Mouse (Mus musculus) limb, embryonic 13.5 days (tissue): ENCODE measurements around the gene Cd40. TPM values are rescaled to one million over a fixed set of nuclear protein-coding genes. Genes with fewer than 3 reads are reported as not detected.

ENCODE experiments used
- ATAC-seq: fragments of 200-750 bp; cut with Nextera tagmentation; 2 replicates; pipeline ENCODE4 v1.8.0; 2017; ENCODE audit warnings: low read depth, moderate number of reproducible peaks, moderate TSS enrichment; ENCODE audit not compliant: low FRiP score
- H3K27ac ChIP-seq: fragments of 300-500 bp; sonication (generic); 2 replicates; pipeline ENCODE4 v1.5.1; 2015; ENCODE audit warnings: inconsistent platforms, mild to moderate bottlenecking, moderate library complexity
- H3K27me3 ChIP-seq: fragments of 300-500 bp; sonication (generic); 2 replicates; pipeline ENCODE4 v1.6.1; 2015; ENCODE audit warnings: mild to moderate bottlenecking, inconsistent platforms
- H3K36me3 ChIP-seq: fragments of 300-500 bp; sonication (generic); 2 replicates; pipeline ENCODE4 v1.6.1; 2015; ENCODE audit warnings: inconsistent platforms, mild to moderate bottlenecking, moderate library complexity
- H3K4me1 ChIP-seq: fragments of 300-500 bp; sonication (generic); 2 replicates; pipeline ENCODE4 v1.6.1; 2015; ENCODE audit warnings: inconsistent platforms
- H3K4me2 ChIP-seq: fragments of 300-500 bp; sonication (generic); replicated peaks from 2 replicates; pipeline ENCODE4 v1.6.1; 2015; ENCODE audit warnings: inconsistent platforms, mild to moderate bottlenecking, moderate library complexity
- H3K4me3 ChIP-seq: fragments of 300-500 bp; sonication (generic); 2 replicates; pipeline ENCODE4 v1.5.1; 2015; ENCODE audit warnings: moderate library complexity, mild to moderate bottlenecking, inconsistent platforms
- H3K9ac ChIP-seq: fragments of 300-500 bp; sonication (generic); 2 replicates; pipeline ENCODE4 v1.6.1; 2015; ENCODE audit warnings: mild to moderate bottlenecking, inconsistent platforms
- H3K9me3 ChIP-seq: fragments of 300-500 bp; sonication (generic); 2 replicates; pipeline ENCODE4 v1.6.1; 2016; ENCODE audit warnings: inconsistent platforms
- WGBS: fragments of 180-500 bp; shearing (Covaris S2); methylation state at CpG from one replicate; pipeline ENCODE4 v1.1.7; 2015; 5-methylcytosine and 5-hydroxymethylcytosine counted together
- polyA plus RNA-seq: library from polyadenylated mRNA; unstranded; fragments of >200 nt; fragmentation: Nextera tagmentation; extraction: Ambion mirVana; gene quantifications from 2 replicates; pipeline ENCODE4 v1.2.1, GENCODE M21; 2015

Cd40 gene
- polyA plus RNA-seq, 1 experiment from 2014 or later = 7.5 TPM

- Histone ChIP-seq H3K27ac (no peak overlapping the region), H3K27me3 (peaks cover 22% of the 10 kb centered on the region), H3K4me3 (no peak overlapping the region), H3K9me3 (no peaks in the 10 kb centered on the region), H3K36me3 (no peaks in the 10 kb centered on the region), H3K4me2 (no peak overlapping the region), H3K4me1 (0 out of 2 replicates have a peak, but pooled peaks cover 4% of the 10 kb centered on the region), H3K9ac (no peak overlapping the region)
- WGBS = 79% methylated on average over 4 of the region's 4 CpGs
- ATAC-seq = no peak
Observed at GRCm38 (mm10) chr2:165086634-165087033, 31.2 kb downstream of the Cd40 start.

- peaks cover 11% of the 10 kb centered on the region for H3K4me1 ChIP-seq
- H3K9me3 ChIP-seq = no peaks in the 10 kb centered on the region
Observed at GRCm38 (mm10) chr2:165089470-165089869, 34.0 kb downstream of the Cd40 start.

GRCm38 (mm10) chr2:165090650-165091049 lies 35.2 kb downstream of the Cd40 start, which contains the start of gene 1700025C18Rik:
Gene 1700025C18Rik, minus strand, starts transcription at chr2:165090750.
- no peak within 1 kb of the TSS for H3K4me2 ChIP-seq
- peaks cover 44% of the 10 kb centered on the region for H3K27me3 ChIP-seq
- no peak within 1 kb of the TSS for H3K9ac ChIP-seq
- WGBS = 70% methylated on average over 2 of the region's 2 CpGs
- no peak for ATAC-seq
- no peaks in the 10 kb centered on the region for H3K9me3 ChIP-seq
- no peak within 1 kb of the TSS for H3K4me3 ChIP-seq
- peaks cover 17% of the 10 kb centered on the region for H3K4me1 ChIP-seq
- no peak within 1 kb of the TSS; the same call in 1 of the 2 replicates for H3K27ac ChIP-seq
- no peaks in the 10 kb centered on the region for H3K36me3 ChIP-seq

More at GRCm38 (mm10) chr2:165089470-165089869, 34.0 kb downstream of the Cd40 start:
- Histone ChIP-seq H3K4me2 (no peak overlapping the region), H3K36me3 (no peaks in the 10 kb centered on the region), H3K27me3 (peaks cover 36% of the 10 kb centered on the region), H3K27ac (no peak overlapping the region; the same call in 1 of the 2 replicates), H3K9ac (no peak overlapping the region), H3K4me3 (no peak overlapping the region)
- 20% methylated on average over 14 of the region's 14 CpGs for WGBS
- ATAC-seq = no peak

GRCm38 (mm10) chr2:165091433-165091965 lies 36.1 kb downstream of the Cd40 start:
- Histone ChIP-seq H3K9ac (no peak overlapping the region), H3K36me3 (no peaks in the 10 kb centered on the region), H3K4me3 (no peak overlapping the region), H3K27ac (no peak overlapping the region), H3K9me3 (no peaks in the 10 kb centered on the region), H3K4me2 (no peak overlapping the region), H3K4me1 (peaks cover 21% of the 10 kb centered on the region), H3K27me3 (peaks cover 46% of the 10 kb centered on the region)
- no peak for ATAC-seq
- 75% methylated on average over 8 of the region's 8 CpGs for WGBS

GRCm38 (mm10) chr2:165092393-165092792 lies 37.0 kb downstream of the Cd40 start:
- H3K36me3 ChIP-seq = no peaks in the 10 kb centered on the region
- no peak overlapping the region for H3K4me3 ChIP-seq
- WGBS = 34% methylated on average over 7 of the region's 7 CpGs
- H3K9ac ChIP-seq = no peak overlapping the region
- no peaks in the 10 kb centered on the region for H3K9me3 ChIP-seq
- H3K27ac ChIP-seq = no peak overlapping the region
- peaks cover 25% of the 10 kb centered on the region for H3K4me1 ChIP-seq
- H3K27me3 ChIP-seq = peaks cover 51% of the 10 kb centered on the region
- no peak overlapping the region for H3K4me2 ChIP-seq
- no peak for ATAC-seq

GRCm38 (mm10) chr2:165096367-165096766 lies 40.9 kb downstream of the Cd40 start:
- WGBS = 9% methylated on average over 10 of the region's 10 CpGs
- no peak overlapping the region for H3K4me2 ChIP-seq
- no peaks in the 10 kb centered on the region for H3K36me3 ChIP-seq
- no peak overlapping the region for H3K27ac ChIP-seq
- H3K4me3 ChIP-seq = no peak overlapping the region
- ATAC-seq = no peak
- peaks cover 80% of the 10 kb centered on the region for H3K27me3 ChIP-seq
- no peaks in the 10 kb centered on the region for H3K9me3 ChIP-seq
- no peak overlapping the region for H3K9ac ChIP-seq
- peaks cover 22% of the 10 kb centered on the region for H3K4me1 ChIP-seq

GRCm38 (mm10) chr2:165098861-165099260 lies 43.4 kb downstream of the Cd40 start:
- Histone ChIP-seq H3K36me3 (no peaks in the 10 kb centered on the region), H3K4me1 (peaks cover 18% of the 10 kb centered on the region), H3K4me2 (no peak overlapping the region), H3K4me3 (no peak overlapping the region), H3K9ac (no peak overlapping the region), H3K9me3 (no peaks in the 10 kb centered on the region), H3K27me3 (peaks cover 91% of the 10 kb centered on the region), H3K27ac (no peak overlapping the region)
- ATAC-seq = no peak
- 82% methylated on average over 3 of the region's 3 CpGs for WGBS

- peaks cover 99% of the 10 kb centered on the region for H3K27me3 ChIP-seq
- H3K4me1 ChIP-seq = peaks cover 9% of the 10 kb centered on the region
- no peaks in the 10 kb centered on the region for H3K36me3 ChIP-seq
- H3K4me3 ChIP-seq = no peak overlapping the region
- no peaks in the 10 kb centered on the region for H3K9me3 ChIP-seq
- H3K4me2 ChIP-seq = no peak overlapping the region
- ATAC-seq = no peak
- H3K27ac ChIP-seq = no peak overlapping the region
- 4% methylated on average over 6 of the region's 6 CpGs for WGBS
- H3K9ac ChIP-seq = no peak overlapping the region
Observed at GRCm38 (mm10) chr2:165100749-165101148, 45.3 kb downstream of the Cd40 start.

- Histone ChIP-seq H3K4me1 (no peaks in the 10 kb centered on the region), H3K4me2 (no peak overlapping the region), H3K4me3 (no peak overlapping the region), H3K9ac (no peak overlapping the region), H3K36me3 (no peaks in the 10 kb centered on the region), H3K27ac (no peak overlapping the region), H3K9me3 (no peaks in the 10 kb centered on the region), H3K27me3 (peaks cover 97% of the 10 kb centered on the region)
- no peak for ATAC-seq
- WGBS = 84% methylated on average over 3 of the region's 3 CpGs
Observed at GRCm38 (mm10) chr2:165102920-165103319, 47.5 kb downstream of the Cd40 start.

GRCm38 (mm10) chr2:165105513-165106079 lies 50.2 kb downstream of the Cd40 start:
- no peak overlapping the region for H3K4me3 ChIP-seq
- 62% methylated on average over 16 of the region's 16 CpGs for WGBS
- H3K27ac ChIP-seq = no peak overlapping the region
- no peaks in the 10 kb centered on the region for H3K9me3 ChIP-seq
- H3K4me2 ChIP-seq = no peak overlapping the region
- H3K36me3 ChIP-seq = no peaks in the 10 kb centered on the region
- H3K27me3 ChIP-seq = peaks cover 96% of the 10 kb centered on the region
- no peak for ATAC-seq
- no peak overlapping the region for H3K9ac ChIP-seq
- H3K4me1 ChIP-seq = no peaks in the 10 kb centered on the region

GRCm38 (mm10) chr2:165106585-165106984 lies 51.2 kb downstream of the Cd40 start:
- Histone ChIP-seq H3K9ac (no peak overlapping the region), H3K4me2 (no peak overlapping the region), H3K27me3 (peaks cover 97% of the 10 kb centered on the region), H3K9me3 (no peaks in the 10 kb centered on the region), H3K4me1 (no peaks in the 10 kb centered on the region), H3K36me3 (no peaks in the 10 kb centered on the region), H3K4me3 (no peak overlapping the region), H3K27ac (no peak overlapping the region)
- WGBS = 27% methylated on average over 18 of the region's 18 CpGs
- ATAC-seq = no peak

GRCm38 (mm10) chr2:165112149-165112548 lies 56.7 kb downstream of the Cd40 start:
- Histone ChIP-seq H3K4me2 (peak overlapping the region; percentile 23; the same call in 1 of the 2 replicates), H3K4me3 (peak overlapping the region; percentile 11; the same call in 1 of the 2 replicates), H3K9me3 (no peaks in the 10 kb centered on the region), H3K27me3 (peaks cover 97% of the 10 kb centered on the region), H3K9ac (no peak overlapping the region), H3K36me3 (no peaks in the 10 kb centered on the region), H3K4me1 (0 out of 2 replicates have a peak, but pooled peaks cover 5% of the 10 kb centered on the region), H3K27ac (no peak overlapping the region)
- peak; percentile 75 for ATAC-seq
- under 1% methylated on average over 48 of the region's 54 CpGs for WGBS
